Mouse (Mus musculus): ENCODE data around the gene Chd1l. TPM values are rescaled to one million over a fixed set of nuclear protein-coding genes. Genes with fewer than 3 reads are reported as not detected.
A peak's percentile ranks its signal among the peaks of the same experiment; 100 is the strongest.

The Chd1l gene
- polyA plus RNA-seq, 1 experiment from 2014 or later = 4.9 TPM

- 87% methylated on average over 5 of the region's 5 CpGs for WGBS
- Histone ChIP-seq H3K9me3 (ENCODE audit: control insufficient read depth, low read length) (no peaks in the 10 kb centered on the region), H3K4me1 (replicated peaks; ENCODE audit: control insufficient read depth, insufficient read depth, low read length) (no peaks in the 10 kb centered on the region), H3K27me3 (ENCODE audit: control insufficient read depth, insufficient read depth, low read length) (no peaks in the 10 kb centered on the region), H3K4me3 (replicated peaks; ENCODE audit: low read length) (no peak overlapping the region), H3K36me3 (replicated peaks; ENCODE audit: control insufficient read depth, insufficient read depth) (no peaks in the 10 kb centered on the region), H3K9ac (no peak overlapping the region), H3K4me2 (replicated peaks) (no peak overlapping the region), H3K27ac (no peak overlapping the region)
- ATAC-seq (ENCODE audit: low FRiP score) (no peak), DNase-seq (ENCODE audit: low spot score) (no peak)
These were observed 45.4 kb downstream of the Chd1l start for GRCm38 (mm10) chr3:97564588-97564987.

GRCm38 (mm10) chr3:97558554-97558953 lies 51.4 kb downstream of the Chd1l start:
- DNase-seq (ENCODE audit: low spot score) (no peak), ATAC-seq (ENCODE audit: low FRiP score) (no peak)
- Histone ChIP-seq H3K9me3 (ENCODE audit: control insufficient read depth, low read length) (no peaks in the 10 kb centered on the region), H3K27ac (no peak overlapping the region), H3K4me3 (replicated peaks; ENCODE audit: low read length) (no peak overlapping the region), H3K4me2 (replicated peaks) (no peak overlapping the region), H3K4me1 (replicated peaks; ENCODE audit: control insufficient read depth, insufficient read depth, low read length) (no peaks in the 10 kb centered on the region), H3K9ac (no peak overlapping the region), H3K36me3 (replicated peaks; ENCODE audit: control insufficient read depth, insufficient read depth) (no peaks in the 10 kb centered on the region), H3K27me3 (ENCODE audit: control insufficient read depth, insufficient read depth, low read length) (no peaks in the 10 kb centered on the region)
- 91% methylated on average over 5 of the region's 5 CpGs for WGBS

DNA sequence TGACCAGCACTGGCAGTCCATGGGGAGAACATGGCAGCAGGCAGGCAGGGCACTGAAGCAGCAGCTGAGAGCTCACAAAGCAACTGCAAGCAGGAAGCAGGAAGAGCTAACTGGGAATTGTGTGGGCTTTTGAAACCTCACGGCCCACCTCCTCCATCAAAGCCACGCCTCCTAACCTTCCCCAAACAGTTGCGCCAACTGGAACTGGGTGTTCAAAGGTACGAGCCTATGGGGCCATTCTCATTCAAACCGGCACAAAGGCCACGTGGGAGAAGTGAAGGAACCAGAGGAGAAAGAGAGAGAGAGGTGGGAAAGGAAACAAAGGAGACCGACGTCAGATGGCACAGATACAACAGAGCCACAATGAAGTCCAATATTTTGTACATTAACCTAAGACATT lies 63.8 kb downstream of the Chd1l start:
- no peak overlapping the region for H3K4me3 ChIP-seq (replicated peaks; ENCODE audit: low read length)
- H3K9ac ChIP-seq = no peak overlapping the region
- H3K4me2 ChIP-seq (replicated peaks) = no peak overlapping the region
- H3K9me3 ChIP-seq (ENCODE audit: control insufficient read depth, low read length) = no peaks in the 10 kb centered on the region
- 0 out of 2 replicates have a peak, but pooled peaks cover 3% of the 10 kb centered on the region for H3K4me1 ChIP-seq (replicated peaks; ENCODE audit: control insufficient read depth, insufficient read depth, low read length)
- DNase-seq (ENCODE audit: low spot score) (no peak), ATAC-seq (ENCODE audit: low FRiP score) (no peak)
- peak overlapping the region; percentile 14; the same call in 1 of the 2 replicates for H3K27ac ChIP-seq
- H3K36me3 ChIP-seq (replicated peaks; ENCODE audit: control insufficient read depth, insufficient read depth) = no peaks in the 10 kb centered on the region
- no peaks in the 10 kb centered on the region for H3K27me3 ChIP-seq (ENCODE audit: control insufficient read depth, insufficient read depth, low read length)
- WGBS = 37% methylated on average over 8 of the region's 8 CpGs

- H3K36me3 ChIP-seq (replicated peaks; ENCODE audit: control insufficient read depth, insufficient read depth) = no peaks in the 10 kb centered on the region
- no peak overlapping the region for H3K27ac ChIP-seq
- DNase-seq (ENCODE audit: low spot score) (no peak), ATAC-seq (ENCODE audit: low FRiP score) (no peak)
- no peak overlapping the region for H3K4me3 ChIP-seq (replicated peaks; ENCODE audit: low read length)
- H3K4me2 ChIP-seq (replicated peaks) = no peak overlapping the region
- no peak overlapping the region for H3K9ac ChIP-seq
- no peaks in the 10 kb centered on the region for H3K4me1 ChIP-seq (replicated peaks; ENCODE audit: control insufficient read depth, insufficient read depth, low read length)
- no peaks in the 10 kb centered on the region for H3K9me3 ChIP-seq (ENCODE audit: control insufficient read depth, low read length)
- no peaks in the 10 kb centered on the region for H3K27me3 ChIP-seq (ENCODE audit: control insufficient read depth, insufficient read depth, low read length)
- WGBS = 7% methylated on average over 1 of the region's 1 CpGs
These were observed 69.8 kb downstream of the Chd1l start for GRCm38 (mm10) chr3:97540171-97540570.

DNA sequence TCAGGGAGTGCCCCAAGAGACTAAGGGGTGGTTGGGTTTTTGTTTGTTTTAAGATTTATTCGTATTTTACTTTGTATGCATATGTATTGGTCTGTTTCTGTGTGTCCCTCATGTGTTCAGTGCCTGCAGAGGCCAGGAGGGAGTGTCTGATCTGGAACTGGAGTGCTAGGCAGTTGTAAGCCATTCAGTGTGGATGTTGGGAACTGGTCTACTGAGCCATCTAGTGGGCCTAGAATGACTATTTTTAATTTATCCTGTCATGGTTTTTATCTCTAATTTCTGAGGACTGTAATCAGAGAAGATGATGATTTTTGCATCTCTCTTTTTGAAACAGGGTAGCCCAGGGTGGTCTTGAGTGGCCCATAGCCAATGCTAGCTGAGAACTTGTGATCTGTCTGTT lies 71.4 kb downstream of the Chd1l start:
- H3K36me3 ChIP-seq (replicated peaks; ENCODE audit: control insufficient read depth, insufficient read depth) = no peaks in the 10 kb centered on the region
- 64% methylated on average over 1 of the region's 1 CpGs for WGBS
- H3K27me3 ChIP-seq (ENCODE audit: control insufficient read depth, insufficient read depth, low read length) = no peaks in the 10 kb centered on the region
- H3K4me1 ChIP-seq (replicated peaks; ENCODE audit: control insufficient read depth, insufficient read depth, low read length) = no peaks in the 10 kb centered on the region
- DNase-seq (ENCODE audit: low spot score) (no peak), ATAC-seq (ENCODE audit: low FRiP score) (no peak)
- no peak overlapping the region for H3K27ac ChIP-seq
- H3K9me3 ChIP-seq (ENCODE audit: control insufficient read depth, low read length) = no peaks in the 10 kb centered on the region
- H3K4me3 ChIP-seq (replicated peaks; ENCODE audit: low read length) = no peak overlapping the region
- H3K9ac ChIP-seq = no peak overlapping the region
- H3K4me2 ChIP-seq (replicated peaks) = no peak overlapping the region

DNA sequence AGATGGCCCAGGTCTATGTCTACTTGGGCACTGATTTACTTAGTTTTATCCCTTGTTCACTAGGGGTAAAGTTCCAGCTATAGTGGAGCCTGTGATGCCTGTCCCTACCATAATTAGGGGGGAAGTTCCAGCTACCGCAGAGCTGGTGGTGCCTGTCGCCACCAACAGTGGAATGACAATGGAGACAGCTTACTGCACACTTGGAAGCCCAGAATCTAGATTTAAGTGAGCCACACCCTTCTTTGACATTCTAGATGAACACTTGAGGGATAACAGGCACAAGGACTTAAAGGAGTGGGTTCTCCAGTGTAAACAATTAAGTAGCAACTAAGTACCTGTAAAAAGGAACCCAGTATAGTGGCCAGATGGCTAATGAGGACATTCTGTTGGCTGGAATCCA lies 73.0 kb downstream of the Chd1l start:
- no peak for DNase-seq (ENCODE audit: low spot score)
- Histone ChIP-seq H3K36me3 (replicated peaks; ENCODE audit: control insufficient read depth, insufficient read depth) (no peaks in the 10 kb centered on the region), H3K27ac (no peak overlapping the region), H3K27me3 (ENCODE audit: control insufficient read depth, insufficient read depth, low read length) (no peaks in the 10 kb centered on the region), H3K9ac (no peak overlapping the region), H3K4me1 (replicated peaks; ENCODE audit: control insufficient read depth, insufficient read depth, low read length) (no peaks in the 10 kb centered on the region), H3K4me3 (replicated peaks; ENCODE audit: low read length) (no peak overlapping the region), H3K9me3 (ENCODE audit: control insufficient read depth, low read length) (no peaks in the 10 kb centered on the region), H3K4me2 (replicated peaks) (no peak overlapping the region)
- 88% methylated on average over 2 of the region's 2 CpGs for WGBS
- no peak for ATAC-seq (ENCODE audit: low FRiP score)

DNA sequence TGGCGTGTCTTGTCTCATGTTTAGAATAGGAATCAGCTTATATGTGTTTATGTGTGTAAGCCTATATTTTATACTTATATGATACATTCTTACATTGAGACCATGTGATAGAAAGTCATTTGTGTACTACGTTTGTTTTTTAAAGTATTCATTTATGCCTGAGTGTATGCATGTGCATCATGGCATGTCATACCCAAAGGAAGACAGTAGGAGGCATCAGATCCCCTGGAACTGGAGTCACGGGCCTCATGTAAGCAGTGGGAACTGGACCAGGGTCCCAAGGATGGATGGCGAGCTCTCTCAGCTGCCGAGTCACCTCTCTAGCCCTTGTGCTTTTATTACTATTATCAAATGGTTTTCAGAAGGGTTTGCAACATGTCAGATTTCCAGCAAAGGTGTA lies 74.3 kb downstream of the Chd1l start:
- Histone ChIP-seq H3K27ac (no peak overlapping the region), H3K4me1 (replicated peaks; ENCODE audit: control insufficient read depth, insufficient read depth, low read length) (no peaks in the 10 kb centered on the region), H3K4me2 (replicated peaks) (no peak overlapping the region), H3K4me3 (replicated peaks; ENCODE audit: low read length) (no peak overlapping the region), H3K9me3 (ENCODE audit: control insufficient read depth, low read length) (no peaks in the 10 kb centered on the region), H3K27me3 (ENCODE audit: control insufficient read depth, insufficient read depth, low read length) (no peaks in the 10 kb centered on the region), H3K36me3 (replicated peaks; ENCODE audit: control insufficient read depth, insufficient read depth) (no peaks in the 10 kb centered on the region), H3K9ac (no peak overlapping the region)
- ATAC-seq (ENCODE audit: low FRiP score) (no peak), DNase-seq (ENCODE audit: low spot score) (no peak)
- WGBS = 93% methylated on average over 5 of the region's 5 CpGs

- H3K36me3 ChIP-seq (replicated peaks; ENCODE audit: control insufficient read depth, insufficient read depth) = no peaks in the 10 kb centered on the region
- no peak overlapping the region for H3K4me2 ChIP-seq (replicated peaks)
- WGBS = 70% methylated on average over 8 of the region's 8 CpGs
- H3K9me3 ChIP-seq (ENCODE audit: control insufficient read depth, low read length) = no peaks in the 10 kb centered on the region
- H3K4me3 ChIP-seq (replicated peaks; ENCODE audit: low read length) = no peak overlapping the region
- DNase-seq (ENCODE audit: low spot score) (peak; percentile 59), ATAC-seq (ENCODE audit: low FRiP score) (no peak)
- no peak overlapping the region for H3K9ac ChIP-seq
- no peaks in the 10 kb centered on the region for H3K27me3 ChIP-seq (ENCODE audit: control insufficient read depth, insufficient read depth, low read length)
- H3K4me1 ChIP-seq (replicated peaks; ENCODE audit: control insufficient read depth, insufficient read depth, low read length) = peaks cover 19% of the 10 kb centered on the region
- no peak overlapping the region; the same call in 1 of the 2 replicates for H3K27ac ChIP-seq
These were observed 84.5 kb downstream of the Chd1l start for GRCm38 (mm10) chr3:97525458-97525857.

- H3K9me3 ChIP-seq (ENCODE audit: control insufficient read depth, low read length) = 0 out of 2 replicates have a peak, but pooled peaks cover 2% of the 10 kb centered on the region
- H3K4me1 ChIP-seq (replicated peaks; ENCODE audit: control insufficient read depth, insufficient read depth, low read length) = peaks cover 19% of the 10 kb centered on the region
- no peak for ATAC-seq (ENCODE audit: low FRiP score)
- H3K27me3 ChIP-seq (ENCODE audit: control insufficient read depth, insufficient read depth, low read length) = no peaks in the 10 kb centered on the region
- H3K36me3 ChIP-seq (replicated peaks; ENCODE audit: control insufficient read depth, insufficient read depth) = no peaks in the 10 kb centered on the region
- H3K9ac ChIP-seq = no peak overlapping the region
- no peak for DNase-seq (ENCODE audit: low spot score)
- 81% methylated on average over 5 of the region's 5 CpGs for WGBS
- H3K4me3 ChIP-seq (replicated peaks; ENCODE audit: low read length) = no peak overlapping the region
- H3K27ac ChIP-seq = no peak overlapping the region; the same call in 1 of the 2 replicates
- no peak overlapping the region for H3K4me2 ChIP-seq (replicated peaks)
These were observed 85.2 kb downstream of the Chd1l start for GRCm38 (mm10) chr3:97524835-97525234.

Measured in hindbrain, embryonic 14.5 days (tissue).